Mouse (Mus musculus) heart, embryonic 14.5 days (tissue): ENCODE measurements around the gene Cass4. TPM values are rescaled to one million over a fixed set of nuclear protein-coding genes. Genes with fewer than 3 reads are reported as not detected.

ENCODE experiments used
- ATAC-seq: fragments of 200-750 bp; cut with Nextera tagmentation; 2 replicates; pipeline ENCODE4 v1.8.0; 2017; ENCODE audit warnings: low read depth, moderate TSS enrichment; ENCODE audit not compliant: insufficient number of reproducible peaks, insufficient read depth, low FRiP score
- H3K27ac ChIP-seq, 2 experiments: fragments of 200-500 bp in 1 of 2; fragments of 300-500 bp in 1 of 2; sonication (generic) in 1 of 2; replicated peaks in 1 of 2; 2 replicates each; pipeline ENCODE4 v1.5.1; 2012 to 2014; ENCODE audit warnings: low read depth in 2 of 2, low read length in 2 of 2, control low read depth in 1 of 2, mild to moderate bottlenecking in 1 of 2, mixed read lengths in 1 of 2; ENCODE audit not compliant: control insufficient read depth in 1 of 2, insufficient read depth in 1 of 2
- H3K27me3 ChIP-seq: fragments of 300-500 bp; sonication (generic); 2 replicates; pipeline ENCODE4 v1.6.1; 2014; ENCODE audit warnings: mild to moderate bottlenecking, low read length, control low read depth; ENCODE audit not compliant: control insufficient read depth, insufficient read depth
- H3K36me3 ChIP-seq: fragments of 300-500 bp; sonication (generic); 2 replicates; pipeline ENCODE4 v1.6.1; 2014; ENCODE audit warnings: mild to moderate bottlenecking, control low read depth, low read length, mixed read lengths; ENCODE audit not compliant: control insufficient read depth, insufficient read depth
- H3K4me1 ChIP-seq, 2 experiments: fragments of 200-500 bp in 1 of 2; fragments of 300-500 bp in 1 of 2; sonication (generic) in 1 of 2; 2 replicates each; pipeline ENCODE4 v1.6.1; 2012 to 2014; ENCODE audit warnings: low read length in 2 of 2, control low read depth in 1 of 2, mixed read lengths in 1 of 2; ENCODE audit not compliant: control insufficient read depth in 2 of 2, insufficient read depth in 2 of 2
- H3K4me2 ChIP-seq: fragments of 300-500 bp; sonication (generic); 2 replicates; pipeline ENCODE4 v1.6.1; 2014; ENCODE audit warnings: mild to moderate bottlenecking, low read length
- H3K4me3 ChIP-seq, 2 experiments: fragments of 200-500 bp in 1 of 2; fragments of 300-500 bp in 1 of 2; sonication (generic) in 1 of 2; 2 replicates each; pipeline ENCODE4 v1.5.1; 2012 to 2014; ENCODE audit warnings: low read length in 2 of 2, mild to moderate bottlenecking in 2 of 2, control low read depth in 1 of 2, low read depth in 1 of 2, moderate library complexity in 1 of 2; ENCODE audit not compliant: control insufficient read depth in 1 of 2, insufficient read depth in 1 of 2
- H3K9ac ChIP-seq: fragments of 300-500 bp; sonication (generic); 2 replicates; pipeline ENCODE4 v1.6.1; 2014; ENCODE audit warnings: mild to moderate bottlenecking, low read length
- H3K9me3 ChIP-seq: fragments of 300-500 bp; sonication (generic); 2 replicates; pipeline ENCODE4 v1.6.1; 2016; ENCODE audit warnings: low read length, control low read depth; ENCODE audit not compliant: control insufficient read depth
- WGBS: fragments of 180-500 bp; shearing (Covaris S2); extraction: QIAGEN DNeasy Blood & Tissue Kit; methylation state at CpG from one replicate; pipeline ENCODE4 v1.1.7; 2014; 5-methylcytosine and 5-hydroxymethylcytosine counted together
- polyA plus RNA-seq: library from polyadenylated mRNA; unstranded; fragments of >200 nt; fragmentation: Nextera tagmentation; extraction: Ambion mirVana; gene quantifications from 2 replicates; pipeline ENCODE4 v1.2.1, GENCODE M21; 2014

The Cass4 gene
- polyA plus RNA-seq, 1 experiment from 2014 or later = 0.30 TPM

- peak overlapping the region; percentile 91 for H3K9ac ChIP-seq
- no peaks in the 10 kb centered on the region for H3K27me3 ChIP-seq
- peak overlapping the region; percentile 68 to 85 for H3K4me3 ChIP-seq
- H3K9me3 ChIP-seq = no peaks in the 10 kb centered on the region
- no peak for ATAC-seq
- H3K27ac ChIP-seq = peak overlapping the region; percentile 3 to 87; a peak in 1 of 4 replicates
- H3K36me3 ChIP-seq = peaks cover 61% of the 10 kb centered on the region
- WGBS = 0% methylated on average over 11 of the region's 11 CpGs
- H3K4me2 ChIP-seq = peak overlapping the region; percentile 80
- peaks cover 4 to 26% of the 10 kb centered on the region in 2 experiments for H3K4me1 ChIP-seq
These were observed 22.3 kb upstream of the Cass4 start for GRCm38 (mm10) chr2:172371258-172371657.

- no peak for ATAC-seq
- Histone ChIP-seq H3K4me2 (no peak overlapping the region), H3K27me3 (no peaks in the 10 kb centered on the region), H3K9ac (no peak overlapping the region), H3K4me1 (peaks cover 0 to 9% of the 10 kb centered on the region in 2 experiments; a peak in 1 of 4 replicates), H3K27ac (no peak overlapping the region), H3K36me3 (peaks cover 91% of the 10 kb centered on the region), H3K4me3 (no peak overlapping the region), H3K9me3 (no peaks in the 10 kb centered on the region)
- 87% methylated on average over 4 of the region's 4 CpGs for WGBS
These were observed 17.0 kb upstream of the Cass4 start for GRCm38 (mm10) chr2:172376551-172376950.

- Histone ChIP-seq H3K9ac (no peak overlapping the region), H3K4me2 (no peak overlapping the region), H3K27ac (no peak overlapping the region), H3K9me3 (no peaks in the 10 kb centered on the region), H3K36me3 (peaks cover 96% of the 10 kb centered on the region), H3K4me3 (no peak overlapping the region), H3K27me3 (no peaks in the 10 kb centered on the region), H3K4me1 (peaks cover 0 to 4% of the 10 kb centered on the region in 2 experiments; a peak in 1 of 4 replicates)
- 64% methylated on average over 5 of the region's 5 CpGs for WGBS
- no peak for ATAC-seq
These were observed 16.5 kb upstream of the Cass4 start for GRCm38 (mm10) chr2:172376999-172377515.

- H3K4me2 ChIP-seq = no peak overlapping the region
- H3K27me3 ChIP-seq = no peaks in the 10 kb centered on the region
- H3K27ac ChIP-seq = no peak overlapping the region
- peaks cover 95% of the 10 kb centered on the region for H3K36me3 ChIP-seq
- WGBS = 66% methylated on average over 7 of the region's 7 CpGs
- no peaks in the 10 kb centered on the region for H3K4me1 ChIP-seq
- H3K9me3 ChIP-seq = no peaks in the 10 kb centered on the region
- ATAC-seq = no peak
- no peak overlapping the region for H3K4me3 ChIP-seq
- no peak overlapping the region for H3K9ac ChIP-seq
These were observed 15.3 kb upstream of the Cass4 start for GRCm38 (mm10) chr2:172378332-172378731.

GRCm38 (mm10) chr2:172380513-172380912, 13.1 kb upstream of the Cass4 start:
- no peak for ATAC-seq
- no peak overlapping the region for H3K27ac ChIP-seq
- 94% methylated on average over 17 of the region's 17 CpGs for WGBS
- H3K36me3 ChIP-seq = peaks cover 73% of the 10 kb centered on the region
- no peak overlapping the region for H3K4me3 ChIP-seq
- H3K4me2 ChIP-seq = no peak overlapping the region
- no peaks in the 10 kb centered on the region for H3K27me3 ChIP-seq
- H3K4me1 ChIP-seq = no peaks in the 10 kb centered on the region; a peak in 2 of 4 replicates
- H3K9me3 ChIP-seq = no peaks in the 10 kb centered on the region
- H3K9ac ChIP-seq = no peak overlapping the region

- Histone ChIP-seq H3K4me2 (no peak overlapping the region), H3K9me3 (no peaks in the 10 kb centered on the region), H3K27ac (no peak overlapping the region), H3K36me3 (peaks cover 65% of the 10 kb centered on the region), H3K27me3 (no peaks in the 10 kb centered on the region), H3K4me1 (no peaks in the 10 kb centered on the region; a peak in 2 of 4 replicates), H3K4me3 (no peak overlapping the region), H3K9ac (no peak overlapping the region)
- 92% methylated on average over 11 of the region's 11 CpGs for WGBS
- no peak for ATAC-seq
These were observed 12.3 kb upstream of the Cass4 start for GRCm38 (mm10) chr2:172381341-172381740.

GRCm38 (mm10) chr2:172381898-172382297, 11.7 kb upstream of the Cass4 start:
- peaks cover 60% of the 10 kb centered on the region for H3K36me3 ChIP-seq
- ATAC-seq = no peak
- WGBS = 87% methylated on average over 12 of the region's 12 CpGs

GRCm38 (mm10) chr2:172384715-172385114, 8.9 kb upstream of the Cass4 start:
- no peak overlapping the region for H3K27ac ChIP-seq
- no peaks in the 10 kb centered on the region for H3K9me3 ChIP-seq
- no peak overlapping the region for H3K9ac ChIP-seq
- H3K4me3 ChIP-seq = no peak overlapping the region
- H3K4me1 ChIP-seq = no peaks in the 10 kb centered on the region; a peak in 2 of 4 replicates
- no peaks in the 10 kb centered on the region for H3K27me3 ChIP-seq
- H3K36me3 ChIP-seq = peaks cover 31% of the 10 kb centered on the region
- no peak for ATAC-seq
- no peak overlapping the region for H3K4me2 ChIP-seq
- WGBS = 48% methylated on average over 3 of the region's 3 CpGs

More at GRCm38 (mm10) chr2:172381898-172382297, 11.7 kb upstream of the Cass4 start:
- H3K4me3 ChIP-seq = no peak overlapping the region
- no peak overlapping the region for H3K4me2 ChIP-seq
- no peaks in the 10 kb centered on the region for H3K9me3 ChIP-seq
- no peaks in the 10 kb centered on the region; a peak in 2 of 4 replicates for H3K4me1 ChIP-seq
- H3K27ac ChIP-seq = no peak overlapping the region
- H3K9ac ChIP-seq = no peak overlapping the region
- H3K27me3 ChIP-seq = no peaks in the 10 kb centered on the region
